13 mouse cellular contexts compared by ENCODE assay signal in the genomic region with DNA sequence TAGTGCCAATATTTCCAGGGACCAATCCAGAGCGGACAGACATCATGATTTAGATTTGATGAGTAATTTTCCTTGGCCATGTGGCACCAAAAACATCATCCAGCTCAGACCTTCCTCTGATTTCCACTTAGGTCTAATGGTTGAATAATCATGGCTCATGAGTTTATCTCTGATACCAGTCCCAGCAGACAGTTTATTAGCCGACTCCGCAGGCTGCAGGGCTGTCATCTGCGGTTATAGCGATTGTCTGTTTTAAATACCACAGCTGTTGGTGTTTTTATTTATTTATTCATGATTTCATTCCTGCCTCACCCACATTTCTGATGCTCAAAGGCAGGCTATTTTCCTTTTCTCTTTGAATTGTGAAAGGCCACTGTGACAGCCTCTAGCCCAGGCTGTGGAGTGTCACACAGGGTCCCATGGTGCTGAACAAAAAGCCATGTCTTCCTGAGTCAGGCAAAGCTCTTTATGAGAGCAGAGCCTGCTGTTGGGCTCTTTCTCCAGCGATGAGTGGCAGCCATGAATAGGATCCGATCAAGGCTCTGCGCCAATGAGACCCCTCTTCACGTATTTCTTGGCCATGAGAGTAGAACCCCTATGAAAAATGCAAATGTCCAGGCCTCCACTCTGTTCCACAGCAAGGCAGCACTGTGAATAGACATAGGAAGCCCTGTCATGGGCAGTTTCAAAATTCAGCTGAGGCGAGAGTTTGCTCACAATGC.
DNase-seq lines count a peak whose midpoint lies in the region; ATAC-seq and TF ChIP-seq lines count a peak whose summit lies in the region.
"Had no signal": no experiment of that assay in that cellular context is flagged by ENCODE, and none has a peak within 500 bp of the region (broad histone marks: within the 10 kb centered on the region; RNA-seq: fewer than 3 reads in every experiment).

No protein-coding gene starts in this region.

- DNase-seq in left cerebral cortex, postnatal 25 days (ENCODE audit: low spot score in 2 of 2): peak; percentile 5 to 33
- DNase-seq in left cerebral cortex, adult 2 months (ENCODE audit: extremely low spot score in 1 of 2, low spot score in 2 of 2): no peak
- DNase-seq in forebrain, embryonic 14.5 days (ENCODE audit: low spot score): peak; percentile 77
- DNase-seq in midbrain, postnatal 0 days (ENCODE audit: low spot score): peak; percentile 85
- no peak for DNase-seq in adrenal gland, postnatal 25 days
- DNase-seq in urinary bladder, adult 2 months (ENCODE audit: low spot score): no peak
- DNase-seq: lung, adult 18-20 months; right cerebral cortex, postnatal 4 days; thymus, postnatal 36 days had no signal

- intact Hi-C loops in left cerebral cortex, postnatal 25 days (cut with DNase I): no loop called here
- intact Hi-C loops in left cerebral cortex, adult 2 months (cut with DNase I): no loop called here

- H3K36me3 ChIP-seq in forebrain, embryonic 14.5 days (ENCODE audit: control insufficient read depth, insufficient read depth, low read length): no peaks in the 10 kb centered on the region
- no peaks in the 10 kb centered on the region for H3K36me3 ChIP-seq in hindbrain, embryonic 15.5 days
- H3K36me3 ChIP-seq in midbrain, postnatal 0 days (ENCODE audit: insufficient read depth, low read length): no peaks in the 10 kb centered on the region
- H3K36me3 ChIP-seq: heart, embryonic 10.5 days had no signal

- H3K9me3 ChIP-seq in forebrain, embryonic 14.5 days (replicated peaks; ENCODE audit: control insufficient read depth, low read length): no peaks in the 10 kb centered on the region
- H3K9me3 ChIP-seq in hindbrain, embryonic 15.5 days: no peaks in the 10 kb centered on the region
- no peaks in the 10 kb centered on the region for H3K9me3 ChIP-seq in midbrain, postnatal 0 days (ENCODE audit: low read length)
- H3K9me3 ChIP-seq: heart, embryonic 10.5 days had no signal

- H3K9ac ChIP-seq in forebrain, embryonic 14.5 days (ENCODE audit: low read length): no peak overlapping the region
- H3K9ac ChIP-seq in hindbrain, embryonic 15.5 days: no peak overlapping the region
- H3K9ac ChIP-seq in midbrain, postnatal 0 days (replicated peaks; ENCODE audit: low read length, poor library complexity, severe bottlenecking): no peak overlapping the region

- no peak for TF ChIP-seq CTCF in left cerebral cortex, adult 2 months (IDR thresholded peaks at IDR 0.05)
- TF ChIP-seq CTCF in midbrain, postnatal 0 days (IDR thresholded peaks at IDR 0.05): no peak

- WGBS in forebrain, embryonic 14.5 days: 52% methylated on average over 10 of the region's 10 CpGs
- 32% methylated on average over 10 of the region's 10 CpGs for WGBS in hindbrain, embryonic 15.5 days
- WGBS in midbrain, postnatal 0 days: 29% methylated on average over 10 of the region's 10 CpGs

- H3K27me3 ChIP-seq in forebrain, embryonic 14.5 days (replicated peaks; ENCODE audit: control insufficient read depth, insufficient read depth, low read length): no peaks in the 10 kb centered on the region
- no peaks in the 10 kb centered on the region for H3K27me3 ChIP-seq in hindbrain, embryonic 15.5 days
- no peaks in the 10 kb centered on the region for H3K27me3 ChIP-seq in midbrain, postnatal 0 days (ENCODE audit: insufficient read depth, low read length)

- H3K4me2 ChIP-seq in forebrain, embryonic 14.5 days (ENCODE audit: low read length): no peak overlapping the region
- H3K4me2 ChIP-seq in hindbrain, embryonic 15.5 days: no peak overlapping the region
- no peak overlapping the region for H3K4me2 ChIP-seq in midbrain, postnatal 0 days (ENCODE audit: low read depth, low read length, poor library complexity, severe bottlenecking)

- H3K27ac ChIP-seq in left cerebral cortex, adult 2 months: no peak overlapping the region
- H3K27ac ChIP-seq in forebrain, embryonic 14.5 days (ENCODE audit: low read depth, low read length): peak overlapping the region; percentile 63
- H3K27ac ChIP-seq in hindbrain, embryonic 15.5 days (replicated peaks): peak overlapping the region; percentile 57
- no peak overlapping the region for H3K27ac ChIP-seq in midbrain, postnatal 0 days (ENCODE audit: low read depth, low read length)
- H3K27ac ChIP-seq: heart, embryonic 10.5 days had no signal

- H3K4me1 ChIP-seq in forebrain, embryonic 14.5 days (ENCODE audit: control insufficient read depth, insufficient read depth, low read length): no peaks in the 10 kb centered on the region
- 0 out of 2 replicates have a peak, but pooled peaks cover 4% of the 10 kb centered on the region for H3K4me1 ChIP-seq in hindbrain, embryonic 15.5 days (replicated peaks)
- H3K4me1 ChIP-seq in midbrain, postnatal 0 days (ENCODE audit: insufficient read depth, low read length): no peaks in the 10 kb centered on the region
- H3K4me1 ChIP-seq: heart, embryonic 10.5 days had no signal

- H3K4me3 ChIP-seq in left cerebral cortex, adult 2 months: no peak overlapping the region
- H3K4me3 ChIP-seq in forebrain, embryonic 14.5 days (ENCODE audit: low read depth, low read length): no peak overlapping the region
- no peak overlapping the region for H3K4me3 ChIP-seq in hindbrain, embryonic 15.5 days
- H3K4me3 ChIP-seq in midbrain, postnatal 0 days (ENCODE audit: low read depth, low read length): no peak overlapping the region
- H3K4me3 ChIP-seq: heart, embryonic 10.5 days had no signal

- ATAC-seq in forebrain, embryonic 14.5 days: peak; percentile 92
- peak; percentile 92 for ATAC-seq in hindbrain, embryonic 15.5 days (ENCODE audit: low FRiP score, low read depth)
- ATAC-seq in midbrain, postnatal 0 days (ENCODE audit: low FRiP score): peak; percentile 89
- ATAC-seq: activated CD4-positive, CD25-positive, alpha-beta regulatory T cell, adult 4 months; inflammation-experienced regulatory T-cells, adult 6 months had no signal

Comparison
In these comparisons a context has a peak if more than half of its experiments do, and no peak if none do; other contexts are left out.
1. DNase-seq: peak in left cerebral cortex, postnatal 25 days (2 of 2), forebrain, embryonic 14.5 days (single experiment) and midbrain, postnatal 0 days (single experiment); none in left cerebral cortex, adult 2 months (0 of 2), adrenal gland, postnatal 25 days (single experiment) and urinary bladder, adult 2 months (single experiment).
2. H3K27ac ChIP-seq: peak in forebrain, embryonic 14.5 days (single experiment) and hindbrain, embryonic 15.5 days (single experiment); none in left cerebral cortex, adult 2 months (single experiment) and midbrain, postnatal 0 days (single experiment).
3. Peak in every context shown above with its lines, with median percentiles within 50 percentile points of each other: ATAC-seq.